In genomic region chr1:69853436-69853835, GRCm38 (mm10) we compare ENCODE assay signal across 34 mouse cellular contexts. TPM values are rescaled to one million over a fixed set of nuclear protein-coding genes. Genes with fewer than 3 reads are reported as not detected.
DNase-seq lines count a peak whose midpoint lies in the region; ATAC-seq lines count a peak whose summit lies in the region.
"Had no signal": no experiment of that assay in that cellular context is flagged by ENCODE, and none has a peak within 500 bp of the region (broad histone marks: within the 10 kb centered on the region; RNA-seq: fewer than 3 reads in every experiment).

No protein-coding gene starts in this region.

- WGBS in embryonic facial prominence, embryonic 14.5 days = 71% methylated on average over 7 of the region's 7 CpGs
- 91% methylated on average over 7 of the region's 7 CpGs for WGBS in embryonic facial prominence, embryonic 10.5 days
- 77% methylated on average over 7 of the region's 7 CpGs for WGBS in midbrain, embryonic 15.5 days
- WGBS in midbrain, embryonic 10.5 days = 93% methylated on average over 7 of the region's 7 CpGs

- H3K9ac ChIP-seq in embryonic facial prominence, embryonic 14.5 days (ENCODE audit: low read depth, low read length) = no peak overlapping the region
- H3K9ac ChIP-seq in midbrain, embryonic 15.5 days = no peak overlapping the region
- H3K9ac ChIP-seq: embryonic facial prominence, embryonic 13.5 days; forebrain, postnatal 0 days; heart, embryonic 15.5 days; hindbrain, embryonic 12.5 days; liver, embryonic 15.5 days; neural tube, embryonic 13.5 days had no signal

- H3K36me3 ChIP-seq in embryonic facial prominence, embryonic 14.5 days (ENCODE audit: control insufficient read depth, insufficient read depth, low read length) = no peaks in the 10 kb centered on the region
- no peaks in the 10 kb centered on the region for H3K36me3 ChIP-seq in embryonic facial prominence, embryonic 10.5 days (replicated peaks)
- H3K36me3 ChIP-seq in midbrain, embryonic 15.5 days (replicated peaks) = no peaks in the 10 kb centered on the region
- H3K36me3 ChIP-seq in midbrain, embryonic 10.5 days = no peaks in the 10 kb centered on the region
- H3K36me3 ChIP-seq: embryonic facial prominence, embryonic 13.5 days; G1E; heart, embryonic 10.5 days; heart, embryonic 15.5 days; hindbrain, embryonic 12.5 days; liver, embryonic 15.5 days; neural tube, embryonic 13.5 days had no signal

- no peak overlapping the region for H3K4me3 ChIP-seq in embryonic facial prominence, embryonic 14.5 days (ENCODE audit: low read depth, low read length)
- H3K4me3 ChIP-seq in embryonic facial prominence, embryonic 10.5 days = no peak overlapping the region
- no peak overlapping the region for H3K4me3 ChIP-seq in midbrain, embryonic 15.5 days
- H3K4me3 ChIP-seq in midbrain, embryonic 10.5 days = no peak overlapping the region
- H3K4me3 ChIP-seq: embryonic facial prominence, embryonic 13.5 days; erythroblast, embryonic 14.5 days; heart, embryonic 10.5 days; heart, embryonic 15.5 days; hindbrain, embryonic 12.5 days; layer of hippocampus, adult 2 months; liver, embryonic 15.5 days; neural tube, embryonic 13.5 days had no signal

- peak; percentile 12 for DNase-seq in embryonic facial prominence, embryonic 14.5 days (ENCODE audit: low spot score)
- no peak for DNase-seq in embryonic facial prominence, embryonic 10.5 days (ENCODE audit: low spot score)
- peak; percentile 1 to 2 for DNase-seq in layer of hippocampus, postnatal 36 days
- no peak for DNase-seq in layer of hippocampus, adult 9-10 months (ENCODE audit: low spot score)
- no peak for DNase-seq in midbrain, embryonic 10.5 days (ENCODE audit: low spot score)
- peak; percentile 6 for DNase-seq in frontal cortex, postnatal 10 days (ENCODE audit: low spot score in 2 of 2)
- DNase-seq: adrenal gland, adult 8-10 months; cerebellum, adult 9-10 months; embryo, embryonic 11 days; forebrain, postnatal 0 days; gastrocnemius, postnatal 25 days; heart, adult 11 months; kidney, adult 8-10 months; kidney, postnatal 36 days; liver; lung, postnatal 10 days; right cerebral cortex, postnatal 4 days; thymus, adult 18-20 months; thymus, postnatal 25 days had no signal

- H3K27ac ChIP-seq in embryonic facial prominence, embryonic 14.5 days (replicated peaks; ENCODE audit: low read depth, low read length) = no peak overlapping the region
- H3K27ac ChIP-seq in embryonic facial prominence, embryonic 10.5 days (replicated peaks) = no peak overlapping the region
- 0 out of 2 replicates have a peak overlapping the region, but pooled peaks have one; percentile 38 for H3K27ac ChIP-seq in midbrain, embryonic 15.5 days
- no peak overlapping the region for H3K27ac ChIP-seq in midbrain, embryonic 10.5 days (replicated peaks)
- H3K27ac ChIP-seq: embryonic facial prominence, embryonic 13.5 days; heart, embryonic 10.5 days; heart, embryonic 15.5 days; hindbrain, embryonic 12.5 days; layer of hippocampus, adult 2 months; liver, embryonic 15.5 days; neural tube, embryonic 13.5 days; stomach, postnatal 0 days had no signal

- H3K9me3 ChIP-seq in embryonic facial prominence, embryonic 14.5 days (ENCODE audit: control insufficient read depth, low read length) = no peaks in the 10 kb centered on the region
- no peaks in the 10 kb centered on the region for H3K9me3 ChIP-seq in embryonic facial prominence, embryonic 10.5 days
- no peaks in the 10 kb centered on the region for H3K9me3 ChIP-seq in midbrain, embryonic 15.5 days
- no peaks in the 10 kb centered on the region for H3K9me3 ChIP-seq in midbrain, embryonic 10.5 days (replicated peaks)
- H3K9me3 ChIP-seq: embryonic facial prominence, embryonic 13.5 days; G1E; heart, embryonic 10.5 days; heart, embryonic 15.5 days; hindbrain, embryonic 12.5 days; liver, embryonic 15.5 days; neural tube, embryonic 13.5 days had no signal

- H3K4me1 ChIP-seq in embryonic facial prominence, embryonic 14.5 days (ENCODE audit: control insufficient read depth, insufficient read depth, low read length) = no peaks in the 10 kb centered on the region
- no peaks in the 10 kb centered on the region for H3K4me1 ChIP-seq in embryonic facial prominence, embryonic 10.5 days
- H3K4me1 ChIP-seq in midbrain, embryonic 15.5 days = no peaks in the 10 kb centered on the region
- no peaks in the 10 kb centered on the region for H3K4me1 ChIP-seq in midbrain, embryonic 10.5 days
- H3K4me1 ChIP-seq: embryonic facial prominence, embryonic 13.5 days; heart, embryonic 10.5 days; heart, embryonic 15.5 days; hindbrain, embryonic 12.5 days; liver, embryonic 15.5 days; neural tube, embryonic 13.5 days had no signal

- no peak overlapping the region for H3K4me2 ChIP-seq in embryonic facial prominence, embryonic 14.5 days (ENCODE audit: low read depth, low read length)
- H3K4me2 ChIP-seq in midbrain, embryonic 15.5 days = no peak overlapping the region
- H3K4me2 ChIP-seq: embryonic facial prominence, embryonic 13.5 days; heart, embryonic 15.5 days; hindbrain, embryonic 12.5 days; liver, embryonic 15.5 days; neural tube, embryonic 13.5 days had no signal

- H3K27me3 ChIP-seq in embryonic facial prominence, embryonic 14.5 days (replicated peaks; ENCODE audit: control insufficient read depth, insufficient read depth, low read length) = no peaks in the 10 kb centered on the region
- H3K27me3 ChIP-seq in embryonic facial prominence, embryonic 10.5 days (replicated peaks; ENCODE audit: low read depth, poor library complexity, severe bottlenecking) = no peaks in the 10 kb centered on the region
- no peaks in the 10 kb centered on the region for H3K27me3 ChIP-seq in midbrain, embryonic 15.5 days (replicated peaks)
- H3K27me3 ChIP-seq in midbrain, embryonic 10.5 days (ENCODE audit: low read depth, poor library complexity, severe bottlenecking) = no peaks in the 10 kb centered on the region
- H3K27me3 ChIP-seq: embryonic facial prominence, embryonic 13.5 days; heart, embryonic 15.5 days; hindbrain, embryonic 12.5 days; liver, embryonic 15.5 days; neural tube, embryonic 13.5 days had no signal

- ATAC-seq in embryonic facial prominence, embryonic 14.5 days (ENCODE audit: low read depth) = no peak
- no peak for ATAC-seq in midbrain, embryonic 15.5 days (replicated peaks)
- ATAC-seq: forebrain, postnatal 0 days; intestine, embryonic 16.5 days had no signal

RNA-seq across cellular contexts. Expression of gene Spag16, which starts 26.7 kb away (rescaled TPM):
- polyA plus RNA-seq in embryonic facial prominence, embryonic 14.5 days (2014; fragmentation: Nextera tagmentation; extraction: Ambion mirVana) = 0.43 and 2.4 TPM in 2 replicates
- 2.0 and 2.2 TPM in 2 replicates for polyA plus RNA-seq in embryonic facial prominence, embryonic 10.5 days (2016; fragmentation: Nextera tagmentation; extraction: Ambion mirVana)
- under 1 TPM; 0.42 to 0.56 TPM for total RNA-seq in layer of hippocampus, postnatal 36 days (2021)
- polyA plus RNA-seq in midbrain, embryonic 15.5 days (2015; fragmentation: Nextera tagmentation; extraction: Ambion mirVana) = 1.7 and 2.2 TPM in 2 replicates
- polyA plus RNA-seq in midbrain, embryonic 10.5 days (2016; fragmentation: Nextera tagmentation; extraction: Ambion mirVana) = 3.0 and 3.3 TPM in 2 replicates
- total RNA-seq: adrenal gland, adult 8-10 months; G1E; gastrocnemius, adult 18-20 months; gastrocnemius, postnatal 25 days; heart, postnatal 25 days had no signal
- polyA plus RNA-seq: erythroblast, embryonic 14.5 days; G1E; liver, embryonic 15.5 days; spleen, adult 2 months had no signal

Comparison
In these comparisons a context has a peak if more than half of its experiments do, and no peak if none do; other contexts are left out.
1. DNase-seq: peak in embryonic facial prominence, embryonic 14.5 days (single experiment), layer of hippocampus, postnatal 36 days (2 of 2) and frontal cortex, postnatal 10 days (2 of 2); none in embryonic facial prominence, embryonic 10.5 days (single experiment), layer of hippocampus, adult 9-10 months (single experiment) and midbrain, embryonic 10.5 days (single experiment).